Mouse (Mus musculus) embryonic facial prominence, embryonic 12.5 days (tissue): ENCODE results near the gene Kmt2b. TPM values are rescaled to one million over a fixed set of nuclear protein-coding genes. Genes with fewer than 3 reads are reported as not detected.

Experiments
- ATAC-seq: fragments of 200-750 bp; cut with Nextera tagmentation; 2 replicates; pipeline ENCODE4 v1.8.0; 2017; ENCODE audit not compliant: insufficient number of reproducible peaks, insufficient read depth, low FRiP score, low TSS enrichment
- H3K27ac ChIP-seq: fragments of 300-500 bp; sonication (generic); 2 replicates; pipeline ENCODE4 v1.5.1; 2016; ENCODE audit warnings: mild to moderate bottlenecking
- H3K27me3 ChIP-seq: fragments of 300-500 bp; sonication (generic); 2 replicates; pipeline ENCODE4 v1.6.1; 2016; ENCODE audit warnings: mild to moderate bottlenecking, moderate library complexity
- H3K36me3 ChIP-seq: fragments of 300-500 bp; sonication (generic); 2 replicates; pipeline ENCODE4 v1.6.1; 2016; ENCODE audit warnings: mild to moderate bottlenecking
- H3K4me1 ChIP-seq: fragments of 300-500 bp; sonication (generic); 2 replicates; pipeline ENCODE4 v1.6.1; 2016
- H3K4me2 ChIP-seq: fragments of 300-500 bp; sonication (generic); replicated peaks from 2 replicates; pipeline ENCODE4 v1.6.1; 2016; ENCODE audit warnings: mild to moderate bottlenecking, moderate library complexity
- H3K4me3 ChIP-seq: fragments of 300-500 bp; sonication (generic); 2 replicates; pipeline ENCODE4 v1.5.1; 2016; ENCODE audit warnings: mild to moderate bottlenecking
- H3K9ac ChIP-seq: fragments of 300-500 bp; sonication (generic); 2 replicates; pipeline ENCODE4 v1.6.1; 2016; ENCODE audit warnings: mild to moderate bottlenecking, moderate library complexity
- H3K9me3 ChIP-seq: fragments of 300-500 bp; sonication (generic); 2 replicates; pipeline ENCODE4 v1.6.1; 2016; ENCODE audit warnings: mild to moderate bottlenecking, moderate library complexity
- WGBS: fragments of 180-500 bp; shearing (Covaris S2); methylation state at CpG from one replicate; pipeline ENCODE4 v1.1.7; 2016; 5-methylcytosine and 5-hydroxymethylcytosine counted together
- polyA plus RNA-seq: library from polyadenylated mRNA; unstranded; fragments of >200 nt; fragmentation: Nextera tagmentation; extraction: Ambion mirVana; gene quantifications from 2 replicates; pipeline ENCODE4 v1.2.1, GENCODE M21; 2016

Kmt2b gene
- polyA plus RNA-seq, 1 experiment from 2014 or later, result 11.6 TPM

DNA sequence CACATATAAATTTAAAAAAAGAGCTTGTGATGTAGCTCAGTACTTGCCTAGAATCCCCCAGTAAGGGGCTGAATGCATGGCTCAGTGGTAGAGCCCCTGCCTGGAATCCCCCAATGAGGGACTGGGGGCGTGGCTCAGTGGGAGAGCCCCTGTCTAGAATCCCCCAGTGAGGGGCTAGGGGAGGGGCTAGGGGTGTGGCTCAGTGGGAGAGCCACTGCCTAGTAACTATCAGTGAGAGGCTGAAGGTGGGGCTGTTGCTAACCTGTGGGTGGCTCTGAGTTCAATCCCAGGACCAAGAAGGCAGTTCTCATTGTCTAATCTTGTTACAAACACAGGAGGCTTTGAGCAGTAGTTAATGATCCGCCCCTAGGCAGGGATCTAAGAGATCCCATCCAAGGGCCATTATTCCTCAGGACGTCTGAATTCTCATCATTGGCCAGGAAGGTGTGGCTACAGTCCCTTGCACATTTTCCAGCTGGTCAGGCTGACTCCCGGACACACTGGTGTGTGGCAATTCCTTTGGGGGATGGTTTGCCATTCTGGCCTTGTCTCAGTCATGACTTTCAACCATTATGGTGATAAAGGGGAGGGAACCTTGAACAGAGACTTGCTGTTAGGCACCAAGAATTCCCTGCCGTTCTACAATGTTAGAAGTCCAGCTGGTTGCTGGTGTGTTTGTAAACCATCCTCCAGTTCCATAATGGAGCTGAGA lies 26.7 kb upstream of the Kmt2b start:
- 56% methylated on average over 5 of the region's 5 CpGs for WGBS
- no peak for ATAC-seq
- H3K9ac ChIP-seq, result no peak overlapping the region

DNA sequence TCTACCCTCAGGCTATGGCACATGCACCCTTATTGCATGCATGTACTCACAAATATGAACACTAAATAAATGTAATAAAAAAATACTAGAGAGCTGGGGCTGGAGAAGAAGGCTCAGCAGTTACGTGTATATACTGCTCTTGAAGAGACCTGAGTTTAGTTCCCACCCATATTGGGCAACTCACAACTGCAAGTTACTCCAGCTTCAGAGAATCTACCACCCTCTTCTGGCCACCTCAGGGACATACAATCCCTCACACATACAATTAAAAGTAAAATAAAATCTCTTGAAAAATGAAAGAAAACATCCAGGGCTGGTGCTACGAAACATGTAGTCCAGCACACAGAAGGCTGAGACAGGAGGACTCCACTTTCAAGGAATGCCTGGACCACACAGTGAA lies 25.9 kb upstream of the Kmt2b start:
- Histone ChIP-seq H3K27ac (no peak overlapping the region), H3K4me3 (no peak overlapping the region), H3K36me3 (peaks cover 41% of the 10 kb centered on the region), H3K9me3 (0 out of 2 replicates have a peak, but pooled peaks cover 2% of the 10 kb centered on the region), H3K4me1 (no peaks in the 10 kb centered on the region), H3K27me3 (no peaks in the 10 kb centered on the region), H3K9ac (no peak overlapping the region), H3K4me2 (no peak overlapping the region)
- WGBS, result 76% methylated on average over 2 of the region's 2 CpGs
- no peak for ATAC-seq

More for the DNA sequence above, 26.7 kb upstream of the Kmt2b start:
- H3K27ac ChIP-seq, result no peak overlapping the region
- H3K4me2 ChIP-seq, result no peak overlapping the region
- no peaks in the 10 kb centered on the region for H3K4me1 ChIP-seq
- H3K9me3 ChIP-seq, result 0 out of 2 replicates have a peak, but pooled peaks cover 2% of the 10 kb centered on the region
- peaks cover 46% of the 10 kb centered on the region for H3K36me3 ChIP-seq
- no peak overlapping the region for H3K4me3 ChIP-seq
- no peaks in the 10 kb centered on the region for H3K27me3 ChIP-seq

DNA sequence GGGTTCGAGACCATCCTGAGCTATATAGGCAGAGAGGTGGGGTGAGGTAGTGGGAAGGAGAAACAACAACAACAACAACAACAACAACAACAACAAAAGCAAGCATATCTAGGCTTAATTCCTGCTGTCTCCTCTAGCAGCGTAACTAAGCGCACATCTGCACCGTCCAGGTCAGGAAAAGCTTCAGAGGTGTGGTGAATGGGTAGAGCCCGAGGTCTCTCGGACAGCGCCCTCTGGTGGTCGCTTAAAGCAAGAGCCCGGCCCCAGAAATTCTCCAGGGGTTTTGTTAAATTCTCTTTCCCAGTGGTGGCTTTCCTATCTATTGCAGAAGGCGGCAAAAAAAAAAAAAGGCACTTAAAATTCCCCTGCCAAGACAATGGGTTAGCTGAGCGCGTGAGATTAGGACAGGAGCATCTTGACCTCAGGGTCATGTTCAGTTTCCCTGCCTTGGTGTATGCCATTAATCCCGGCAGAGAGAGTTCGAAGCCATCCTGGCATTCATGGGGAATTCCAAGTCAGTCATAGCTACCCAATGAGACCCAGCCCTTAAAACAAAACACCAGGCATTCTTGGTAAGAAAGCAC lies 25.1 kb upstream of the Kmt2b start:
- H3K27me3 ChIP-seq, result no peaks in the 10 kb centered on the region
- no peak overlapping the region for H3K4me2 ChIP-seq
- H3K4me3 ChIP-seq, result no peak overlapping the region
- no peak overlapping the region for H3K27ac ChIP-seq
- no peak overlapping the region for H3K9ac ChIP-seq
- 0 out of 2 replicates have a peak, but pooled peaks have one; percentile 17 for ATAC-seq
- peaks cover 33% of the 10 kb centered on the region for H3K36me3 ChIP-seq
- no peaks in the 10 kb centered on the region for H3K4me1 ChIP-seq
- WGBS, result 24% methylated on average over 14 of the region's 14 CpGs
- H3K9me3 ChIP-seq, result no peaks in the 10 kb centered on the region

DNA sequence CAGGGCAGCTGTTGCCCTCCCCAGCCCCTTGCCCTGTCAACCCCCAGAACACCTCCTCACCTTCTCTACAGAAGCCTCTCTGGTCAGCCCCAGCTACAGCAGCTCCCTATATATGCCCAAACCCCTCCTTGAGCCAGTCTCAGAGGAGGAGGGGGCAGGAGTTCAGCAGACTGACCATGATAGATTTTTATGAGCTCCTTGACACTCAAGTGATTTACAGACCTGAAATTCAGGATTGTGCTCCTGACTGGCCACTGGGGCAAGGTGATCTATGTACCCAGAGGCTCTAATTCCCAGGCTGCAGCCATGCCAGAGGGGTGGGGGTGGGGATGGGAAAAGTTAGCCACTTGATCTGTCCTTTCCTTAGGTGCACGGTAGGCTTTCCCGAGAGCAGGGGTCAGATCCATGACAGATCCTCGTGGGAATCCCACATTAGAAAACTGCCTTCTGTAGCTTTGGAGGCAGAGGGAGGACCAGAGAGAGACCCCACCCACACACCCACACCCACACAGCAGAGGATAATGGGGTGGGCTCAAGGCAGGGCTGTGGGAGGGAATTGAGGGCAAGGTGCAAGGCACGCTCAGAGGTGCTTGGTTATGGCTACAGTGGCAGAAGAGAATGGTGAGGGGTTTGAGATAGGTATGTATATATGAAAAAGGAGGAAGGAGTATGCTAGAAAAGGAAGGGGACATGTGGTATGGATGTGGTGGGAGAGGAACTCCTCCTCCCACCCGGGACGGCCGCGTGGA lies 24.3 kb upstream of the Kmt2b start, which contains the start of gene Upk1a:
Gene Upk1a (minus strand): TSS at position 194 of the 749 bp plus-strand sequence.
- Histone ChIP-seq H3K9me3 (no peaks in the 10 kb centered on the region), H3K4me1 (no peaks in the 10 kb centered on the region), H3K36me3 (peaks cover 25% of the 10 kb centered on the region), H3K27me3 (no peaks in the 10 kb centered on the region), H3K4me2 (no peak within 1 kb of the TSS), H3K27ac (no peak within 1 kb of the TSS), H3K4me3 (no peak within 1 kb of the TSS), H3K9ac (no peak within 1 kb of the TSS)
- ATAC-seq, result 0 out of 2 replicates have a peak, but pooled peaks have one; percentile 17
- WGBS, result 70% methylated on average over 8 of the region's 8 CpGs

DNA sequence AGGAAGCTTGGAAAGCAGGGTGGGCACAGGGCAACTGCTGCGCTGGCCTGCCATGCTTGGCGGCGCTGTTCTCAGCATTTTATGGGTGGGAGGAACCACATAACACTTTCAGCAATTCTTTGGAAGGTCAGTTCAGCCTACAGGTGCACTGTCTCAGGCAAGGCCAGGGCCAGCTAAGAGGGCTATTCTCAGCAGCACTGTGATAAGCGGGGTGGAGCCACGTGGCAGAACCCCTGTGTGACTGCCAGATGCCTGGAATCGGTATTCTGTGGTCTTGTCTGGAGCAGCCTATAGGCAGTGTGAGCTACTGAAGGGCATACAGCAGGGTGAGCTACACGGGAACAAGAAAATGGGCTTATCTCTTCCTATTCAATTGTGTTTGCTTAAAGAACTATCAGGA lies 21.5 kb upstream of the Kmt2b start:
- 58% methylated on average over 7 of the region's 7 CpGs for WGBS
- H3K27ac ChIP-seq, result no peak overlapping the region

DNA sequence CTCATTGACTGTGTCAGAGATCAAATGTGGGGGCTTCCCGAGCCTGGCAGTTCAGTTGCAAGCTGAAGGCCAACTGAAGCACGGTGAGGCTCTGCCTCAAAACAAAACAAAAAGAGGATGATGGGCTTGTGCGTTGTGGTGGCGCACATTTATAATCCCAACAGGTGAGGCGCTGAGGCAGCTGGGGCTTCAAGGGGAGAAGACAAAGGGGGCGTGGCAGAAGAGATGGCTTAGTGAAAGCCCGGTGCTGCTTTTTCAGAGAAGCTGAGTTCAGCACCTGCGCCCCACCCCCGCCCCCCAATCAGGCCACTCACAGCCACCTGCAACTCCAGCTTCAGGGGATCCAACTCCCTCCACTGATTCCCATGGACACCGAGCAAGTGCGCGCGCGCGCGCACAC lies 19.9 kb upstream of the Kmt2b start:
- no peak overlapping the region for H3K4me3 ChIP-seq
- H3K27ac ChIP-seq, result no peak overlapping the region
- 50% methylated on average over 14 of the region's 16 CpGs for WGBS
- no peaks in the 10 kb centered on the region for H3K36me3 ChIP-seq
- H3K4me1 ChIP-seq, result no peaks in the 10 kb centered on the region
- H3K9me3 ChIP-seq, result no peaks in the 10 kb centered on the region
- no peak overlapping the region for H3K9ac ChIP-seq
- H3K4me2 ChIP-seq, result no peak overlapping the region
- no peaks in the 10 kb centered on the region for H3K27me3 ChIP-seq
- no peak for ATAC-seq

More for the DNA sequence above, 21.5 kb upstream of the Kmt2b start:
- Histone ChIP-seq H3K36me3 (no peaks in the 10 kb centered on the region), H3K27me3 (no peaks in the 10 kb centered on the region), H3K4me1 (no peaks in the 10 kb centered on the region), H3K9ac (no peak overlapping the region), H3K4me3 (no peak overlapping the region), H3K9me3 (no peaks in the 10 kb centered on the region), H3K4me2 (no peak overlapping the region)
- no peak for ATAC-seq

DNA sequence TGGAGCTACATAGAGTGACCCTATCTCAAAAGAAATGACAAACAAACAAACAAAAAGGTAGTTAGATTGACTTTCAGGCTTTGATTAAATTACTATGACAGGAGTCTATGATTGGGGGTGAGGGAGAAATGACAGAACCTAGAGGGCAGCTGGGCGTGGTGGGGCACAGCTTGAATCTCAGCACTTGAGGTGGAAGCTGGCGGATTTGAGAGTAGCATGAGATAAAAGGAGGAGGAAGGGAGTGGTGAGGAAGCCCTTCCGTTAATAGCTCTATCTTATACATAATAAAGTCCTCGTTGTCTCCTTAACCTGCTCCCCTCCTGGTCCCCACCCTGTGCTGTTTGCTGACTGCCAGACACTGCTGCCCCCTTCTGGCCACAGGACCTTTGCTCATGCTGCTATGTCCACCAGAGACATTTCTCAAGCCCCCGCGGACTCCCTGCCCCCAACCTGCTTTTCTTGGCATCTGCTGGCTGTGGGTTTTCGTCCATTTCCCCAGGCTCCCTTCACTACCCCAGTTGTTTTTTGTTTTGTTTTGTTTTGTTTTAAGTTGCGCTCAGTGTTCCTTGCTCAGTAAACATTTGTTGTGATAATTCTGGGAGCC lies 19.3 kb upstream of the Kmt2b start:
- Histone ChIP-seq H3K4me2 (no peak overlapping the region), H3K4me3 (no peak overlapping the region), H3K27ac (no peak overlapping the region), H3K27me3 (no peaks in the 10 kb centered on the region), H3K9me3 (no peaks in the 10 kb centered on the region), H3K9ac (no peak overlapping the region), H3K4me1 (no peaks in the 10 kb centered on the region), H3K36me3 (no peaks in the 10 kb centered on the region)
- WGBS, result 33% methylated on average over 8 of the region's 8 CpGs
- 0 out of 2 replicates have a peak, but pooled peaks have one; percentile 41 for ATAC-seq

DNA sequence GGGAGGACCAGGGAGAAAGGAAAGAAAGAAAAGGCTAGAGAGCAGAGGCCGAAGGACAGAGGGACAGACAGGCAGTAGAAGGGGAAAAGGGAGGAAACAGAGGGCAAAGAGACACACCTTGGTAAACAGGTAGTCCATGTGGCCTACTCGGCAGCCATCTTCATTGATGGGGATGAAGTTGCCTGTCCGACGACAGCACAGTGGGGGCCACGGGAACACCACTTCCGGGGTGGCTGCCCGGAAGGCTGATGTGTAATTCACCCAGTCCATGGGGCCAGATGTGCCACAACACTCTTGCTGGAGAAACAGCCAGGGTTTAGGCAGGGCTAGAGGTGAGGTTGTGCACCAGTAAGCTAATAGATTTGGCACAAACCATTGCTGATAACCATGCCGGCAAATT lies 16.4 kb upstream of the Kmt2b start:
- Histone ChIP-seq H3K9me3 (no peaks in the 10 kb centered on the region), H3K4me2 (no peak overlapping the region), H3K4me1 (no peaks in the 10 kb centered on the region), H3K27ac (no peak overlapping the region), H3K27me3 (no peaks in the 10 kb centered on the region), H3K9ac (no peak overlapping the region), H3K4me3 (no peak overlapping the region), H3K36me3 (no peaks in the 10 kb centered on the region)
- 88% methylated on average over 8 of the region's 8 CpGs for WGBS
- ATAC-seq, result no peak

DNA sequence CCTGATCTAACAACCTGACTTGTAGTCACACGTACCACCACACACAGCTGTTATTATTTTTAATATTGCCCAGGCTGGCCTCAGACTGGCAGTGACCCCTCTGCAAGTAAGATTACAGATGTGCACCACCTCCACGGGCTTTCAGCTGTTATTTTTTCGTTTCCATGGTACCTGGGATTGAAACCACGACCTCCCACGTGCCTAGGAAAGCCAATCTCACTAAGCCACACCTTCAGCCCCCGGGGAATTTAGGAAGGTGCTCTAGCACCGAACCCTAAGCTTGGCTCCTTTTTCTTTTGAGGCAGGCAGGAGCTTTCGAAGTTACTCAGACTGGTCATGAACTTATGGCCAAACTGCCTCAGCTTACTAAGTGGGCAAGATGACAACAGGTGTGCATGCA lies 15.9 kb upstream of the Kmt2b start:
- Histone ChIP-seq H3K4me1 (no peaks in the 10 kb centered on the region), H3K4me2 (no peak overlapping the region), H3K27me3 (no peaks in the 10 kb centered on the region), H3K36me3 (no peaks in the 10 kb centered on the region), H3K27ac (no peak overlapping the region), H3K9ac (no peak overlapping the region), H3K4me3 (no peak overlapping the region), H3K9me3 (no peaks in the 10 kb centered on the region)
- no peak for ATAC-seq
- WGBS, result 42% methylated on average over 8 of the region's 8 CpGs

DNA sequence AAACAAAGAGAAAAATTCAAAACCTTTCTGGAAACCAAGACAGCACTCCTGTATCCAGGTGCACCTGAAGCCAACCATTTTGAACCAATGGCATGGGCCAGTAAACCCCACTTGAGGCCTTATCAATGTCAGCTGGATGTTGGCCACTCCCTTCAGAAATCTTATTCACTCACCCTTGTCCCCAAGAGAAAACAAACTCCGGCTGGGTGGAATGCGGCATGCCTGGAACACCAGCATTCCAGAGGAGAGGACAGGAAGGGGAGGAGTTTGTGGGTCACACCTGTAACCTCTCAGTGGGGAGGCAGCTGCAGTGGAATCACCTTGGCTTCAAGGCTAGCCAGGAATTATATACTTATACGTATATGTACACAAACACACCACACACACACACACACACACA lies 14.1 kb upstream of the Kmt2b start:
- no peaks in the 10 kb centered on the region for H3K4me1 ChIP-seq
- 18% methylated on average over 2 of the region's 3 CpGs for WGBS
- ATAC-seq, result no peak
- 0 out of 2 replicates have a peak, but pooled peaks cover 2% of the 10 kb centered on the region for H3K9me3 ChIP-seq
- no peak overlapping the region for H3K9ac ChIP-seq
- H3K4me2 ChIP-seq, result no peak overlapping the region
- H3K4me3 ChIP-seq, result no peak overlapping the region
- no peak overlapping the region for H3K27ac ChIP-seq
- no peaks in the 10 kb centered on the region for H3K27me3 ChIP-seq
- no peaks in the 10 kb centered on the region for H3K36me3 ChIP-seq

DNA sequence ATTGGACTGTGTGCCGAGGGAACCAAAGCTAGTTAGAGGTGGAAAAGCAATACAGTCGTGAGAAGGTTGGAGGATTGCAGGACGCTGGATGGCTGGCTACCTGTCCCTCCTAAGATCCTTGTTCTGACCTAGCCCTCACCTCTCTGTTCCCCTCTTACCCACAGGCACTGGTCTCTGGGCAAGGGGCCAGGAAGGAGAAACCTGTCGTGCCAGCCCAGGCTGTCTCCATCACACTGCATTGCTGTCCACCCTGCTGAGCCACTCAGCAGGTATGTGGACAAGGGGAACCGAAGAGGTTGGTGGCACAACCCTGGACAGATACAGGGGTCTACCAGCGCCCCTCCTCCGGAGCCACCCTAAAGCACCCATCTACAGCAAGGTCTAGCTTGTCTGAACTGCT lies 12.1 kb upstream of the Kmt2b start:
- H3K27me3 ChIP-seq, result no peaks in the 10 kb centered on the region
- no peaks in the 10 kb centered on the region for H3K4me1 ChIP-seq
- no peak overlapping the region for H3K4me3 ChIP-seq
- ATAC-seq, result no peak
- 0 out of 2 replicates have a peak, but pooled peaks cover 2% of the 10 kb centered on the region for H3K9me3 ChIP-seq
- 74% methylated on average over 7 of the region's 7 CpGs for WGBS
- H3K27ac ChIP-seq, result no peak overlapping the region
- H3K36me3 ChIP-seq, result no peaks in the 10 kb centered on the region
- no peak overlapping the region for H3K9ac ChIP-seq
- H3K4me2 ChIP-seq, result no peak overlapping the region
